Mouse (Mus musculus) skeletal muscle tissue, adult 2 months (tissue): ENCODE data around the gene Agap1.

Experiments used
- DNase-seq: peaks from one replicate; pipeline ENCODE4 v3.0.0-alpha.2; 2012; ENCODE audit warnings: low read depth, low spot score

The Agap1 gene

DNA sequence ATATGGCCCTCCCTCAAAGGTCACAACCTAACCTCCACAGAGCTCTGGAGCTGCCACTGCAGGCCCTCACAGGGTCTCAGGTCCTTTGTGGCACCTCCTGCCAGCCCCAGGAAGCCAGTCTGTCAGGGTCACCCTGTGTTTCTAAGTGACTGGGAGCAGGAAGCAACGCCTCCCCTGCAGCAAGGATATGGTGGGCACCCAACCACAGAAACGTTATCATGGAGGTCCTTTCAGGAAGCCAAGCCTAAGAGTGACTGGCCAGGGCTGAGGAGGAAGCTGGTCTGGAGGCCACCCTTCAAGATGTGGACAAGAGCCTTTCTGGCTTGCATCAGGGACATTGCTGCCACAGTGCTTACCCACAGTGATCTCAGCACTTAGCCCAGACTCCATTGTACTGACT lies 444.4 kb downstream of the Agap1 start:
- DNase-seq = no peak

DNA sequence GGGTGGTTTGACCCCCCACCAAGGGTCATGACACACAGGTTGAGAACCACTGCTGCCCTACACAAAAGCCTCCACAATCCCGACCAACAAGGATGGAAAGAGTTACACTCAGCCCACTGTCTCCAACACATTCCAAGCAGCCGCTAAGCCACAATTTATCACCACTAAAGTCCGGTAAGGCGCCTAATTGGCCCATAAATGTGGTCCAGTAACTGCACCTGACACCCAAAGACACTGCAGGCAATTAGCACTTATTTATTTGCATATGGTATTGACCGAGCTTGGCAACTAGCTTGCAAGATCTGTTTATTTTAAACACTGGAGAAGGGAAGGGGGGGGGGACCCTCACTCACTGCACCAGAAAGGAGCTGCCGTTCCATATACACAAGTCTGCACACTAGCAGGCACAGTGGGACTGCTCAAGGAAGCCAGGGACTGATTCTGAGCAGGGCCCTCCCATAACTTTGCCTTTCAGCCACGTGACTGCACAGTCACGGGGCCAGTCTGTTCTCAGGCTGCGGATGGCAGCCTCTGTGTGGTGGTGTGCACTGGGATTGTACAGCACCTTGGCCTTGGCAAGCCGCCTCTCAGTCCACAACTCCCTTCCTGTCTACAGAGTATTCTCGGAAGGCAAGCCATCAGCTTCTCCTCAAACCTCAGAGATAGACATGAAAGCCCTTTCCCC lies 445.3 kb downstream of the Agap1 start:
- DNase-seq = no peak

DNA sequence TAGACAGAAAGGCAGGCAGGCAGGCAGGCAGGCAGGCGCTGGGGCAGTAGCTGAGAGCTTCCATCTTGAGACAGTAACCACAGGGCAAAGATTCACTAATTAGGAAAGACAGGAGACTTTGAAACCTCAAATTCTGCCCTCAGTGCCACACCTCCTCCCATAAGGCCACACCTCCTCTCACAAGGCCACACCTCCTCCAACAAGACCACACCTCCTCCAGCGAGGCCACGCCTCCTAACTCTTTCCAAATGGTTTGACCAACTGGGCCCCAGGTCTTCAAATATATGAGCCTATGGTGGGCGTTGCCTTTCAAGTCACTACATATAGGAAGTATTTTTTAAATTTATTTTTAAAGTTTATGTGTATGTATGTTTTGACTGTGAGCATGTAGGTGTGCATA lies 446.8 kb downstream of the Agap1 start:
- DNase-seq = no peak

DNA sequence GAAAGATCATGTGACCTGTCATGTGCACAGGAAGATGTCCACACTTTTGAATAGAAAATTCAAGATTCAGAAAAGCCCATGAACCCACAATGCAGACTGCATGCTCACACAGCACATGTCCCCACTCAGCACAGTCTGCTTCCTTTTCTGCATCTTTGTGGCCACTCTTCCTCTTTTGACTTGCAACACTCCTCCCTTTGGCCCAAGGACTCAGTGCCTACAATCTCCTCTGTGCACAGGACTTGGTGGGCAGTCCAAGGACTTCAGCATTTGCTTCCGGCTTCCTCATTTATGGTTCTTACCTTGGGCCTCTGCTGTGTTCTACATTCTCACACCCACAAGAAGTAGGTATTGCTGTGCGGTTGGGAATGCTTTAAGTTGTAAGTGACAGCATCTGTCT lies 447.6 kb downstream of the Agap1 start:
- no peak for DNase-seq

DNA sequence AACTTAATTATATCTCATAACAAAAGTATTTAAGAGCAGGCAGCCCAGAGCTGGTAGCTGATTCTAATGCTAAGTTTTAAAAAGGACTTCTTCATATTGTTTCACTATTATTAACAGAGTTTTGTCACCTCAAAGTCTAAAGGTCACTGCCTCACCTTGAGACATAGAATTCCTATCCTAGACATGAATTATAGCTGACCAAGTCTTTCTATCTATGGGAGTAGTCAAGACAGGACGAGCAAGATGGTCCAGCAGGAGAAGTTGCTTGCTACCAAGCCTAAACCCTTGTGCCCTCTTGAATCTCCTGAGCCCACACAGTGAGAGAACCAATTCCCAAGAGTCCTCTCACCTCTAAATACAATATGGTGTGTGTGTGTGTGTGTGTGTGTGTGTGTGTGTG lies 448.0 kb downstream of the Agap1 start:
- no peak for DNase-seq

DNA sequence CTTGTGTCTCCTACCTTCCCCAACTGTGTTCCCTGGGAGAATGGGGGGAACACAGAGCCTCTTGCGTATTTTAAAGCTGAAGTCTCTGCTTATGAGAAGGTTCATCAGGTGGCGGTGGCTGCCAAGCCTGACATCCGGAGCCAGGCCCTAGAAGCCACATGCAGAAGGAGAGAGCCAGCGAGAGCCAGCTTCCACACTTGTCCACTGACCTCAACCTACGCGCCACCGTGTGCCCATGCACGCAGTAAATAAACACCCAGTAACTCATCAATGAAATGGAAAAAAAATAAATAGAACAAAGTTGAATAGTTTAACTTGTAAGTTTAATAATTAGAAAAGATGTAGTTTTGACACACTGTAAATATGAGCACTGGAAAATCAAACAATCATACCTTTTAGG lies 455.2 kb downstream of the Agap1 start:
- no peak for DNase-seq

DNA sequence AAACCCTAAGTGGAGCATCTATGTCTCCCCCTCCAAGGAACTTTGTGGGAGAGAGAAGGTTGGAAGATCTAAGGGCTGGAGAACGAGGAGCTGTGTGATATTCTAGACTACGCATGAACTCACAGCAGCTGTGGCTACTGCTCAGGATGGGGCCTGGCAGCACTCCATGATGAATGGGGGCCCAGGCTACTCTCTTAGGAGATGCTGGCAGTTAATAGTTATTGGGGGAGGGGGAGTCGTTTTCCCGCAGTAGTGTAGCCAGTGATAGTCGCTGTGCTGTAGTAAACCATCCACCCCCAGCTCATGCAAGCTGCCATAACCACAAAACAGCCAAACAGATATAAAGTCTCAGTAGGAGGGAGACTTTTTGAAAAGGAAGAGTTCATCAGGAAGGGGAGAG lies 457.8 kb downstream of the Agap1 start:
- no peak for DNase-seq

DNA sequence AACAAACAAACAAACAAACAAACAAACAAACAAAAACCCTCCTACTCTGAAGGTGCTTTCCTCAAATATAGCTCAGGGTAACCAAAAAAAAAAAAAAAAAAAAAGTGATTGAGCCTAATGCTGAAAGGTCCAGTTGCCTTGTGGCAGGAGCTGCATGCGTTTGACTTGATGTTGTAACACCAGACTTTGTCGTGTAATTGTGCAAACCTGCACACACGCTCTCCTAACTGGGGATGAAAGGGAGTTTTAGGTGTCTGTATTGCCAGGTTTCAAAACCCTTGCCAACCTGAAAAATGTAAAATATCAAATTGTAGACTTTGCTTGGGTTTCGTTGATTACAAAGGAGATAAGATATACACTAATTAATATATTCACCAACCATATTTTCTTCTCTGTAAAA lies 459.0 kb downstream of the Agap1 start:
- no peak for DNase-seq

DNA sequence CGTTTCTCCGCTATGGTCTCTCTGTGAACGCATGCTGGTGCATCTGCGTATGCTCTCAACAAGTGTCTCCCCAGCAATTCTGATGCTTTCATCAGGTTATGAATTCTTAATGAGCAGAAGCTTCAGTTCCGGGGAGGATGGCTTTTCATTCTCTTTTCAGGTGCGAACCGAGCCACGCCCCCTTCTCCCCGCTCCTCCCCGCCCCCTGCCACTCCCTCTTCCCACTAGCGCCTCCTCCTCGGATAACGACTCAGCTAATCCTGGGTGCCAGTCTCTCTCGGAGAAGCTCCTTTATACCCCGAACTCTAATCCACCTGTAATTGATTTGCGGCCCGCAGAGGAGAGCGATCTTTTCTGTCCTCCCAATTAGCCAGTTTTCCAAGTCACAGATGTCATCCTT lies 463.5 kb downstream of the Agap1 start:
- no peak for DNase-seq

DNA sequence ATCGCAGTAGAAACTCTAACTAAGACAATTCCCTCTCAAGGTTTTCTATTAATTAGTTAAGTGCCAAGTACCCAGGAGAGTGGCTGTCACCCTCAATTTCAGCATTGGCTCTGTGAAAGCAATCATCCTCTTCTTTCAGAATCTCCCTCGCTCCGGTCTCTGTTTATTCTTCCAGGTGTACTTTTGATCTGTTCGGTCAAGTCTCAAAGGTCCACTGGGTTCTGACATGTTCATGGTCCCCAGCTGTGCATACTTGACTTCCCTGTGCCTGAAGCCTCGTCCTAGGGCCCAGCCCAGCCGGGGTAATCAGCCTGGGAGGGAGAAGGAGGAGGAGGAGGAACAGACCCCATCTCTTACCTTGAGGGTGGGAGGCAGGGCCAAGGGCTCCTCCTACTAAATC lies 464.6 kb downstream of the Agap1 start:
- DNase-seq = no peak

DNA sequence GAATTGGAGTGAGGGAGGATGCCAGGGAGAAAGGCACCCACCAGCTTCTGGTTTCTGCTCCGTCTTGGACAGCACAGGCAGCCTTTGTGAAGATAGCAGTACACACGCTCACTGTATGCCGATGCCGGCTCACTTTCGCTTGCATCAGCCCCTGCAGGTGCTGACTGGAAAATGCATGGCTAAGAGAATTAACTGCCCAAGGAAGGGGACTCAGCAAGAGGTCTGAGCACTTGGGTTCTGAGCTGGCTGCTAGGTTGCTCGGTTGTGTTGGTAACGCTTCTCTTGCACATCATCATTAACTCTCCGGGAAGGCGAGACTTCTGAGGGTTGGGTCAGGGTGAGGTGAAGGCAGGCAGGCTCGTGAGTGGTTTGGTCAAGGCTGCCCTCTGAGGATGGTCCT lies 467.2 kb downstream of the Agap1 start:
- no peak for DNase-seq

DNA sequence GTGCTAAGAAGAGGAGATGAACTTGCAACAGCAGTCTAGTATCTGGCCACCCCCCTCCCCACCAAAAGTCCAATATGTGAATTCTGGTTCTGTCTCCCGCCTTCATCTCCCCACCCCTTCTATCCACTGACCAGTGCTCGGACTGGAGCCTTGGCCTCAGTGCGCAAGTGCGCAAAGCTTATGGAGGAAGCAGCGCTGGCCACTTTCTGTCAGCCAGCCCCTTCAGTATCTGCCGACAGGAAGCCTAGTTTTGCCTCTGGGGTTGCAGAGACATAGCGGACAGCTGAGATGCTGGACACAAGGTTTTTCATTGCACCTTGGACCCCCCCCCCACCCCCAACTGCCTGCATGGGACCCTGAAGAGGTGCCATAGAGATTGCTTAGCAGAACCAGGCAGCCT lies 467.7 kb downstream of the Agap1 start:
- no peak for DNase-seq

DNA sequence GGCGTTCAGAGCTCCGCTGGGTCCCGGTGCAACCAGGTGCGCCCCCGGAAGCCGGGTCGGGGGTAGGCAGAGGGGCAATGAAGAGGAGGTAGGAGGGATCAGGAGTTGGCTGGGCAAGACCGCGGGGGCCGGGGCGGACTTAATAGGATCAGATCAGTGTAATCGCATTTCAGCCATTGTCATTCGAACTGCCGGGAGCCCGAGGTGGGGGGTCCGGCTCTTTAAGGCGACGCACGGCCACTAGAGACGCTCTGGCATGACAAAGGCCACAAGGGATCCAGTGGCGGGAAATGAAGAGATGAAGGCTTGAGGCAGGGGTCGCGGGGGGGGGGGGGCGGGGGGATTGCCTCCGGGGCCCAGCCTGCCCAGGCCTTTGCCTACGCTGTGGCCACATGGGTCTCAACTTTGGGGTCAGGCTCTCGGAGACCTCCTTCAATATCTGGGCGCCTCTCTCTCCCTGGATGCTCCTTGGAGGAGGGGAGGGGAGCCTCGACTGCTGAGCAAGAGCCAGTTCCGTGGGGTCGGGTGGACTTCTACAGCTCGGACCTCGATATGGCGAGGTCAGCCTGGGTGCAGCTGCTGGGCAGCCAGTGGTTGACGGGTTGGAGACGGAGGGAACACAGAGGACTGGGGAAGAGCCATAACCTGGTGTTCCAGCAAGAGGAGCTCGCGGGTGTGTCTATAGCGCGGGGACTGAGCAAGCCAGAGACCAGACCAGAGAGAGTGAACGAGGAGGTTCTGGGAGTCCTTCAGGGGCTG lies 468.5 kb downstream of the Agap1 start:
- DNase-seq = no peak

DNA sequence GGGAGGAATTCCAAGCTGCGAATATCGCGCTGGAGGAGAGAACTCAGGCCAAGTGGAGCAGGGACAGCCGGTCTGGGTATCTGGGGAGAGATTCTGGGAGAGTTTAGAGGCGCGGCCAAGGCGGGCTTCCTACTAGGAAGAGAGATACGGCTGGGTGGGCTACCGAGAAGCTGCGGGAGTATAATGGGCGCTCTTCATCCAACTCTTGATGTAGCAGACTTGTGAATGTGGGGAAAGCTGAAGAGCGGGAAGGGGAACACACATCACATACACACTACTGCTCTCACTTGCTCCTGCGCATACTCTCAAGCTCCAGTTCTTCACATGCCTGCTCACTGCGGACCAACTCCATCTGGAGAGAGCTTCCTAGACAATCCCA lies 469.0 kb downstream of the Agap1 start:
- no peak for DNase-seq

DNA sequence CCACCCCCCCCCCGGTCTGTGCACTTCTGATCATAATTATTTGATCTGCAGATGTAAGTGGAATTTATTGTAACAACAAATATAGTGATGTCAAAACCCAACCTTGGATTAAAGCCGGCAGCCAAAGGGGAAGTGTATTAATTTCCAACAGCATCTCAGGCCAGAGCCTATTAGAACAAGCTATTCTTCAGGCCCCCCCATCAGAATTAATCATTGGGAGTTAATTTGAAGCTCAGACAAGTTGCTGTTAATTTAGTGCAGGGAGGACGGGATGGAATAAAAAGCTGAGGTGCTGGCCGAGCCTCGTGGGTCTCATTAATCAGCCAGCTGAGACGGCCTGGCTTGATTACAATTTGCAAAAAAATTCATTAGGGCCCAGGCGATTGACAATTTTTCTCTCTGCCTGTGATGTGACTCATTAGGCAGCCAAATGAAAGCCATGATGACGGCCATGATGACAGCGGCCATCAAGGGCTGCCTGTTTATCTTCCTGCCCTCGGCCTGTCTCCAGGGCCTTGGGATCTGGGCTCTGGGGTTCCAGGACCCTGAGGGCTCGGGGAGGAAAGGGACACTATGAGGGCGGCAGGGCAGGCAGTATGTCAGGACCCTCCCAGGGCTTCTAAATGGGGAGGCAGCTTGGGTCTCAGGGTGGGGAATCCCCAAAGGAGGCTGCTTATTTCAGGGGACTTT lies 471.0 kb downstream of the Agap1 start:
- DNase-seq = no peak

DNA sequence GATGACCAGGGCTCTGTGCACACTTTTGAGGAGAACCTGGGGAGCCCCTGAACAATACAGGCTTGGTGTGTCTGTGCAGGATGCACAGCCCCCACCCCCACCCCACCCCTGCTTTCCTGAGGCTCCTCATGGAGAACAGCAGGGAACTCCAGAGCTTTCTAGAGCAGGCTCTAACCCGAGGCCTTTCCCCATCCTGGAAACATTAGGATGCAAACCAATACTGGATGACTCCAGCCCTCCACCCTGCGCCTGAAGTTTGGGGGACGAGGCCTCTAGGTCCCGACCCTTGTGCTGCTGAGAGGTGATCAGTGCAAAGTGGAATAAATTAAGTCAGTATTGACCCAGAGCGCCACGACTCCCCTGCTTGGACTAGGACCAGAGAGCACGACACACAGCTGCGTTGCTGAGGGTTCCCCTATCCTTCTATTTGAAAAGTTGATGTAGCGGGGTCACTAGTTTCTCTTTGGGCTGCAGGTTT lies 472.0 kb downstream of the Agap1 start:
- no peak for DNase-seq

DNA sequence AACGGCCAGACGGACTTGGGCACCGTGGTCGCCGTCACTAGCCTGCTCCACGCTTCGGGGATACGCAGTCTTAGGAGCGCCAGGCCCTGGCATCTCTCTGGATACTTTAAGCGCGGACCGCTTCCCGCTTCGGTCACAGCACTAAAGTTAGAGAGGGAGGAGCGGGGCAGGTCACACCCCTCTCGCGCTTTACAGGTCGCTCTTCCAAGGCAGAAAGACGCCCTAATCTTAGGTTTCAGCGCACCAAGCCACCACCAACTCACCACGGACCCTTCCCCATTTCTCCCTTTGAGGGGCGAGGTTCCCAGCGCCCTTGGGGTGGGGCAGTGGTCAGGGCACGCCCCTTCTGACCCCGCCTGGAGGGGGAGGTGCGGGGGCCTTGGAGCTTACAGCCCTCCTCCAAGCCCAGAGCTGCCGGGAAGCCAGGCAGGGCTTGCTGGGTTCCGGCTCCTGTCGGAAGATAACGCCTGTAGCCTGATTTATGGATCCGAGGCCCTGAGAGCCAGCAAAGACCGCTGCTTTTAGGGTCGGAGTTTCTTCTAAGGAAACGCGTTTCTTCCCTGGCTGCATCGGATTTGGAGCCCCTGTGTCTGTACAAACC lies 472.6 kb downstream of the Agap1 start:
- no peak for DNase-seq

DNA sequence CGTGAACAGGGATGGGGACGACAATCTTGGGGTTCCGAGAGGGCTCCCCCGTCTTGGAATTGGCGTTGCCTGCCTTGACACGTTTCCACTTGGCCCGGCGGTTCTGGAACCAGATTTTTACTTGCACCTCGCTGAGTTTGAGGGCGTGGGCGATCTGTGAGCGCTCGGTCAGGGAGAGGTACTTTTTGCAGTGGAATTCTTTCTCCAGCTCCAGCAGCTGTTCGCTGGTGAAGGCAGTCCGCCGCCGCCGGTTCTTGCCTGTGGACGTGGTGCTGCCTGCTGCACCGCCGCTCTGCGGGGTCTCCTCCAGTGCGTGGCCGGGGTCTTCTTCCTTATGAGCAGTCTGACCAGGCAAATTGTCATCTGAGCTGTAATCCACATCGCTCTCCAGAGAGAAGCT lies 474.1 kb downstream of the Agap1 start:
- DNase-seq = no peak

DNA sequence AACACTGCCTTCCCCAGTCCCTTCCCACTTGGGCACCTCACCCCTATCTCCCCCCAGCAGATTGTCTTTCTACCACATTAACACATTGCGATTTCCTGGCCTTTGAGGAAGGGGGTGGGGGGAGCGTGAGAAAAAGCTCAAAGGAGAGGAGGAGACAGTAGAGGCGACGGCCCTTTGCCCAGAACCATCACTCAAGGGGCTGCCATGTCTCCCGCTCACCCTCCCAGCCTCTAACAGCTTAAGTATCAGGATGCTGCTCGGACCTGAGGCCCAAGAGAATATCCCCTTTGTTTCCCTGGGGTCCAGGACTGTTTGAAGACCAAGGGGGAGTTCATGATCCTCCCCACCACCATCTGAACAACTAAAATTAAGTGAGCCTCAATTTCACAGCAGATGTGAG lies 474.6 kb downstream of the Agap1 start:
- no peak for DNase-seq

DNA sequence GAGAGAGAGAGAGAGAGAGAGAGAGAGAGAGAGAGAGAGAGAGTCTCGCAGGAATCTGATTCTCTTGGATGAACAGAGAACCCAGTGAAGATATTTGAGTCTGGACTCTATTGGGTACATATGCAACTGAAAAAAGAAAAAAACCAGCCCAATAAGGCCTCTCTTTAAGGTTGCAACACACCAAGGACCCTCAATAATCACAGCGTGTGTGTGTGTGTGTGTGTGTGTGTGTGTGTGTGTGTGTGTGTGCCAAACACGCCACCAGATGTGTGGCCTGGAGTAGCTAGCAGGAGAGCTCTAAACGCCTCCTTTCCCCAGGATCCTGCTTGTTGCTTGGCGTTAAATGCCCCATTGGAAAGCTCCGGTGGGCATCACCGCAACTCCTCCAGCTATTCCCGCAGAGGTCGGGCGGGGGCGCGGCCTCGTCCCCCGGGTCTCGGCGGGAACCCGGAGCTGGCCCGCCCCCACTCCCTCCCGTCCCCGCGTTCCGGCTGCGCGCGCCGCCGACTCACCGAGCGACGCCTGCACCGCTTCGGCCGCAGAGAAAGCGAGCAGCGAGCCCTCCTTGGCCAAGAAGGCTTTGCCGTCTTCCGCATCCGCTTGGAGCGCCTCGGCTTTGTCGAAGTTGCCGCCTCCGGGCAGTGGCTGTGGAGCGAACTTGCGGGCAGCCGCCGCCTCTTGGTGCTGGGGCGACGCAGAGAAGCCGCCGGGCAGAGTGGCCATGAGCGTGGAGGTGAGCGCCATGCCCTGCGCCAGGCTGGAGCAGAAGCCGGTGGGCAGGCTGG lies 475.3 kb downstream of the Agap1 start:
- DNase-seq = no peak

DNA sequence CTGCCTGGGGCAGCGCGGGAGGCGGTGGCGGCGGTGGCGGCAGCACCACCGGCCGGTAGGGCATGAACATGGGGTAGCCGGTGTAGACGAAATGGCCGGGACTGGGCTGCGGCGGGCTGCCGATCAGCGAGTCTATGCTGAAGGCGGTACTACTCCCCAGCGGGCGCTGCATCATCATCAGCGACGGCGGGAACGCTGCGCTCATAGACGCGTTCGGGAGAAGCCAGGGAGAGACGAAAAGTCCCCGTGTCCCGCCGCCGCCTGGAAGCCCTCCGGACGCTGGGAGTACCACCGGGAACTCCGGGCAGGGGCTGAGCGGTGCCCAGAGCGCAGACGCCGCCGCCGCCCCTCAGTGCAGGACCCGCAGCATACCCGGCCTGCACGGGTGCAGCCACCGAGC lies 475.9 kb downstream of the Agap1 start:
- DNase-seq = no peak

DNA sequence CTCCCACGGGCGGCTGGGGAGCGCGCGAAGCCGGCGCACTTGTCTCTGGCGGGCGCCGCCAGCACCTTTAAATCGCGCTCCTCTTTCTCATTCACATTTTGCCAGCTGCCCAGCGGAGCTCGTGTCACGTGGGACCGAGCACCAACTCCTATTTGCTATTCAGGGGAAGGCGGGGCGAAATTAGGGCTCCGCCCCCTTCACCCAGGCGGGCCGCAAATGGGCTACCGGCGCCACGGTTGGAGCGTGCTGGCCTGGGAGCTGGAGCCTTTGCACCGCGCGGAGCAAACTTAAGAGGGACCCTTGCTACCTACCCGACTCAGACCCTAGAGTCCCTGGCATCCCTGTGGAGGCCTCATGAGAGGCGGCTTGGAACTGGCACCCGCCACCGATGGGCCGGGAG lies 476.5 kb downstream of the Agap1 start, which contains the start of gene Gbx2:
Gbx2 (minus strand) TSS at position 60 of the 400 bp plus-strand sequence.
- peak; percentile 27 for DNase-seq
